Mouse (Mus musculus): ENCODE measurements around the gene Swsap1.

DNA sequence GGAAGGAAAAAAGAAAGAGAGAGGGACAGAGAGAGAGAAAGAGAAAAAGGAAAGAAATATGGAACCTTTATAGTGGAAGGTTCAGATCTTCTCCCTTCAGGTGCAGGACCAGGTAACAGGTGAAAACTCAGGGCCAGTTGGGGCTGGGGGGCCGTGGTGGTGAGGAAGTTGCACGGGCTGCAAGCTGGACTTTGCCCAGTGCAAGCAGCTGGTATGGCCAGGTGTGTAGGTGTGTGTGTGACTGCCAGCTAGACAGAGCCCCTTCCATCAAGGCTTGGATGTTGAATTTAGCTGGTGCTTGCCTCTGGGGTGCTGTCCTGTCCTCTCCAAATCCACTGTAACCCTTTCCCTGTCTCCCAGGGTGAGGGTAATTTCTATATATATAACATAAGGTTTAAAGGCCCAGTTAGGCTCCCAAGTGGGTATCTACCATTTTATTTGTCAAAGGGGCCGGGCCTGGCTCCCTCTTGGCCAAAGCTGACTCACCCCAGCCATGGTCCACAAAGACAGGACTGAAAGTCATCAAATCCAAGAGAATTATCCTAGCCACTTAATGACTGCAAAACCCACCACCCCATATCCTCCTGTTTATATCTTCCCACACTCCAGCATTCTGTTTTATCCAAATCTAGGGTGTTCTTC lies 38.6 kb upstream of the Swsap1 start:
- TF ChIP-seq EP300 (IDR thresholded peaks at IDR 0.05; ENCODE audit: insufficient read depth, low read depth, low read length) (no peak), CTCF (IDR thresholded peaks at IDR 0.05; ENCODE audit: low read depth, low read length) (no peak), POLR2A (IDR thresholded peaks at IDR 0.05; ENCODE audit: insufficient read depth, low read length) (no peak)
